Mouse (Mus musculus): ENCODE measurements at regions not wholly inside any gene's neighbourhood (a gene's known extent, or its start where the extent isn't known, plus 50 kb on each side); places are given as distances from the start of the nearest gene placed in this dataset.

- TF ChIP-seq GATA1 (IDR thresholded peaks at IDR 0.05; ENCODE audit: borderline replicate concordance, low read length), result no peak
- no peak for TF ChIP-seq FLI1 (IDR thresholded peaks at IDR 0.05; ENCODE audit: low read length)
Observed at GRCm38 (mm10) chr4:81825966-81826365, 383.4 kb upstream of the Mpdz start.
